Comparison of ENCODE assay signal across 22 mouse cellular contexts in the genomic region with DNA sequence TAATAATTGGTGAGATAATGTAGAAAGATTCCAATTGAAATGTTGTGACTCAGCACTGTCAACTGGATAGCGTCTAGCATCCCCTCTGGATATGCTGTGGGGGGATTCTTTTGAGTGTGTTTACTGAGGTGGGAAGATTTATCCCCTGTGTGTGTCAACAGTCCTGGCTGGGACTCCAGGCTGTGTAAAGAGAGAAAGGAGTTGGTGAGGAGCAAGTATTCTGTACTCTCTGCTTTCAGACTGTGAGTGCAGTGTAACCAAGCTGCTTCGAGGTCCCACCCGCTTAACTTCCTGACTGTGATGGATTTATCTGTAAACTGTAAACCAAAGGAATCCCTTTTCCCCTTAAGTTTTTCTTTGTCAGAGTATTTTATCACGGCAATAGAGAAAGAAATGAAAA.
DNase-seq lines count a peak whose midpoint lies in the region; ATAC-seq and TF ChIP-seq lines count a peak whose summit lies in the region.
"Had no signal": no experiment of that assay in that cellular context is flagged by ENCODE, and none has a peak within 500 bp of the region (broad histone marks: within the 10 kb centered on the region; RNA-seq: fewer than 3 reads in every experiment).

No protein-coding gene starts in this region.

- no peak for TF ChIP-seq CTCF in kidney, postnatal 0 days (IDR thresholded peaks at IDR 0.05; ENCODE audit: low read depth)

- no peak for DNase-seq in kidney, postnatal 25 days
- DNase-seq in kidney, postnatal 0 days (ENCODE audit: low spot score), result peak; percentile 64
- DNase-seq in kidney, adult 8-10 months, result no peak
- peak; percentile 24 for DNase-seq in mesoderm, embryonic 11.5 days (ENCODE audit: low read depth, low spot score)
- DNase-seq in cerebellum, postnatal 4 days (ENCODE audit: low spot score in 2 of 2), result no peak
- DNase-seq: adrenal gland, adult 8-10 months; adrenal gland, postnatal 25 days; cerebellum, adult 11-12 months; cerebellum, adult 8-10 months; cerebellum, postnatal 10 days; cerebellum, postnatal 36 days; forebrain, postnatal 0 days; gastrocnemius, adult 2 months; gastrocnemius, postnatal 14 days; heart, adult 11 months had no signal

- peak; percentile 83 for ATAC-seq in kidney, embryonic 14.5 days (ENCODE audit: low FRiP score, low TSS enrichment)
- ATAC-seq in kidney, postnatal 0 days (replicated peaks; ENCODE audit: low FRiP score, low read depth), result peak; percentile 46; the same call in 1 of the 2 replicates
- ATAC-seq: activated CD4-positive, CD25-positive, alpha-beta regulatory T cell, adult 4 months; forebrain, embryonic 13.5 days; forebrain, postnatal 0 days; hindbrain, embryonic 16.5 days had no signal

- H3K4me3 ChIP-seq in kidney, embryonic 14.5 days (ENCODE audit: low read length), result no peak overlapping the region
- H3K4me3 ChIP-seq in kidney, postnatal 0 days (replicated peaks; ENCODE audit: low read depth, low read length), result no peak overlapping the region
- H3K4me3 ChIP-seq: forebrain, embryonic 10.5 days; forebrain, embryonic 13.5 days; gastrocnemius, adult 2 months; hindbrain, embryonic 13.5 days had no signal

- H3K9me3 ChIP-seq in kidney, embryonic 14.5 days (ENCODE audit: control insufficient read depth, low read length), result no peaks in the 10 kb centered on the region
- no peaks in the 10 kb centered on the region for H3K9me3 ChIP-seq in kidney, postnatal 0 days (replicated peaks; ENCODE audit: low read length)
- H3K9me3 ChIP-seq: forebrain, embryonic 10.5 days; forebrain, embryonic 13.5 days; hindbrain, embryonic 13.5 days had no signal

- H3K27ac ChIP-seq in kidney, embryonic 14.5 days (ENCODE audit: low read depth, low read length), result no peak overlapping the region
- no peak overlapping the region for H3K27ac ChIP-seq in kidney, postnatal 0 days
- H3K27ac ChIP-seq: forebrain, embryonic 10.5 days; forebrain, embryonic 13.5 days; gastrocnemius, adult 2 months; hindbrain, embryonic 13.5 days had no signal

- H3K27me3 ChIP-seq in kidney, embryonic 14.5 days (ENCODE audit: control insufficient read depth, insufficient read depth, low read length), result no peaks in the 10 kb centered on the region
- no peaks in the 10 kb centered on the region for H3K27me3 ChIP-seq in kidney, postnatal 0 days (ENCODE audit: insufficient read depth, low read length)
- H3K27me3 ChIP-seq: forebrain, embryonic 13.5 days; hindbrain, embryonic 13.5 days had no signal

- H3K4me1 ChIP-seq in kidney, embryonic 14.5 days (ENCODE audit: control insufficient read depth, insufficient read depth, low read length), result 0 out of 2 replicates have a peak, but pooled peaks cover 3% of the 10 kb centered on the region
- no peaks in the 10 kb centered on the region for H3K4me1 ChIP-seq in kidney, postnatal 0 days (replicated peaks; ENCODE audit: insufficient read depth, low read length)
- H3K4me1 ChIP-seq: forebrain, embryonic 10.5 days; forebrain, embryonic 13.5 days; hindbrain, embryonic 13.5 days had no signal

- H3K36me3 ChIP-seq in kidney, embryonic 14.5 days (ENCODE audit: control insufficient read depth, insufficient read depth, low read length), result no peaks in the 10 kb centered on the region
- no peaks in the 10 kb centered on the region for H3K36me3 ChIP-seq in kidney, postnatal 0 days (ENCODE audit: insufficient read depth, low read length)
- H3K36me3 ChIP-seq: forebrain, embryonic 10.5 days; hindbrain, embryonic 13.5 days had no signal

- WGBS in kidney, embryonic 14.5 days, result 19% methylated on average over 4 of the region's 4 CpGs
- WGBS in kidney, postnatal 0 days, result 9% methylated on average over 4 of the region's 4 CpGs

- H3K4me2 ChIP-seq in kidney, embryonic 14.5 days (replicated peaks; ENCODE audit: low read depth, low read length), result no peak overlapping the region
- no peak overlapping the region for H3K4me2 ChIP-seq in kidney, postnatal 0 days (ENCODE audit: low read length)
- H3K4me2 ChIP-seq: forebrain, embryonic 13.5 days; heart, embryonic 11.5 days; hindbrain, embryonic 13.5 days had no signal

- no peak overlapping the region for H3K9ac ChIP-seq in kidney, embryonic 14.5 days (ENCODE audit: low read depth, low read length)
- H3K9ac ChIP-seq in kidney, postnatal 0 days (ENCODE audit: low read depth, low read length), result no peak overlapping the region
- H3K9ac ChIP-seq: forebrain, embryonic 13.5 days; forebrain, postnatal 0 days; hindbrain, embryonic 13.5 days had no signal

Comparison
In these comparisons a context has a peak if more than half of its experiments do, and no peak if none do; other contexts are left out.
1. DNase-seq: peak in kidney, postnatal 0 days (single experiment) and mesoderm, embryonic 11.5 days (single experiment); none in kidney, postnatal 25 days (0 of 2), kidney, adult 8-10 months (0 of 2) and cerebellum, postnatal 4 days (0 of 2).